Mouse (Mus musculus) urinary bladder, postnatal 4 days (tissue): ENCODE measurements around the gene Tmem56.

Source experiments
- DNase-seq, 2 experiments: peaks; one replicate each; pipeline ENCODE4 v3.0.0; 2021 to 2022; ENCODE audit warnings: low spot score in 2 of 2

Gene Tmem56

DNA sequence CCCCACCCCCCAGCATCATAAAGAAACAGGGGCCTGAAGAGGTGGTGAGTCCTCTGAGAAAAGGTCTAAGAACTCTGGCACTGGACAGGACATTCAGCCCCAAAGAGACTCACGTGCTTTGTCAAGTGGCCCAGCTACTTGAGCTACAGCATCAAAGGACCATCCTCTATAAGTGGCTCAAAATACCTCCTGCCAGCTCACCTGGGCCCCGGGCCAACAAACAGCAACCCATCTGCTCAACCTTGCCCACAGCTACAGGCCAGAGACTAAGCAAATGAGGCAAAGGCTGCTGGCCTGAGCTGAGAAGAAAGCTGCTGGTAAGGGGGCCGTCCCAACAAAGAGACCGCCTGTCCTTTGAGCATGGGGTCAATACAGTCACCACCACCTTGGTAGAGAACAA, 5.3 kb downstream of the Tmem56 start:
- DNase-seq = no peak

DNA sequence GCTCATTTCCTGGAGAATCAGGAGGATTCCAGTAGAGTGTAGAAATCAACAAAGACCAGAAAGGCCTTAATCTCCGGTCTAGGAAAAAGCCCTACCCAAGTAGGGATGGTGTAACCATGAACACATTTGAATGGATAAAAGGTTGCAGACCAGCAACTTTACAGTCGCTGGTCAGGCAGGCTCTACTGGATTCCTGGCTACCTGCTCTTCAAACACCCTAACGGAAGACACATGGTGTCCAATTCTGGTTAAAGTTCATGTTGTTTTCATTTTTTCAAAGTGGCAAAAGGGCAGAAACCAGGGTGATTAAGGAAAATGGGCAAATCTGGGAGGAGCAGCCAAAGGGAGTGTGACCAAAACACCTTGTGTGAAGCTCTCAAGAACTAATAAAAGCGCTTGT, 5.9 kb downstream of the Tmem56 start:
- no peak for DNase-seq

DNA sequence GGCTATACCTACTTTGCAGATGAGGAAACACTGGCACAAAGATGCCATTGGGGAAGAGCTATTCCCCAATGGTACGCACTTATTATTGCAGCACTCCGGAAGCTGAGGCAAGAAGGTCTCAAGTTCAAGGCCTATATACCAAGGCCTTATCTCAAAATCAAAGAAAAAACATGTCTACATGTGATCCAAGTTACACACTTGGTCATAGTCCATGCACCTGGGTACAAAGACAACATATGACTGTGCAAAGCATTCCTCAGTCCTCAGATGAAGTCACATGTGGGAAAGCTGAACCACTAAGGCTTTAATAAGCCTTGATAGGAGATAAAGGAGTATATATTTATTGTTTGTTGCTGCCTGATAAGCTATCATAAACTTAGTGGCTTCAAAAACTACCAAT, 8.9 kb downstream of the Tmem56 start:
- DNase-seq = no peak

DNA sequence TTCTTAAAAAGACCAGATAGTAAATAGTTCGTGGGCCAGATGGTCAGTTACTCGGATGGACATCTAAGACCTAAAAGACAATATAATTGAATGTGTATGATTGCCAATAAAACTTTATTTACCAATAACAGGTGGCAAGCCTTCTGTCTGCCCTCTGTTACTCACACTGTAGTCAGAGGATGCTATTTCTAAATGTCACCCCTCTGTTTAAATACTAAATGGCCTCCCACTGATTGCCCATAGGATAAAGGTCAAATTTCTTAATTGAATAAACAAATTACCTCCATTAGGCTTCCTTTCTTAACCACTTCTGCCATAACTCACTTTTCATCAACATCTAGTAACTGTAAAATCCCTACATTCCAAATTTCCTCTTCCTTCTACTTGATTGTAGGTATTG, 10.3 kb downstream of the Tmem56 start:
- no peak for DNase-seq

DNA sequence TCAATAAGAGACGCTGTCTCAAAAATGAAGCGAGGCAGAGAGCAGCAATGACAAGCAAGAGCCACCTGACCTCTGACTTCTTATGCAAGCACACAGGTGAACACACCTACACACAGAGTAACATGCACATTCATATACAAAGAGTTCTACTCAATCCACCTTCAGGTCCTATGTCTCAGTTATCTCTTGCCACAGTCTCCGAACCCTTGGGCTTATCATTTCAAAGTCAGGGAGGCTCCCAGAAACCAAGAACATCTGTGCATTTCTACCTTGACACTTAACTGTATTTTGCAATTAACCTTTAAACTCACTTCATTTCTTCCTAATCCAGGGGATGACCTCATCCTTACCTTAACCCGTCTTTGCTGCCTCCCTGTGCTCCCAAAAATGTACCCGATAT, 15.6 kb downstream of the Tmem56 start:
- no peak for DNase-seq

DNA sequence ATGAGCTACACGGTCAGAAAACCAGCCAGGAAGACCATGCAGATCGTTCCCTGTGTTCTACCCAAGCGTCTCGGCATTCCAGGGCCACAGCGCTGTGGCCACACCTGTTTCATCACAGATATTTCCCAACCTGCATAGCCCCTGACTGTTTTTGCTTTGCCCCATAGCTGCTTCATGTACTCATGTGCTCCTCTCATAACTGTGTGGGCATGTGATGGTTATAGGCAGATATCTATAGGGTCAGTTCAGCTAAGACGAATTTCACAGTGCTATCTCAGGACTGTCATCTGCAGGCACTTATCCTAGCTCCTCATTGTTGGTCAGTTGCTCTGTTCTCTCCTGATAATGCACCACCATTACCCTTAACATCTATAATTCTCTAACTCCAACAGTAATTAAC, 18.7 kb downstream of the Tmem56 start:
- DNase-seq = no peak

DNA sequence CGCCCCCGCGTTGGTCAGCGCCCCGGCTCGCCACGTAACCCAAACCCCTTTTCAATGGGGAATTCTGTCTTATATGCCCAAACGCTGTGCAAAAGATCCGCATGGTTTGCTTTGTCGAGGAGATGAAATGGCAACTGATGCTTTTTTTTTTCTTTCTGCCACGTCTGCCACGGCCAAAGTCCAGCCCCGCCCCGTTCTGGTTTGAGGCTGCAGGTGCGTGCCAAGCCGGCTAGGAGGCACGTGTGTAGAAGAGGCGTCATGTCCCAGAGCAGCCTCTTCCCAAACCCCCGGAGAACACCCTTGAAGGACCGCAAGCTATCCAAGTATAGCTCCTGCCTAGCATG, 19.7 kb downstream of the Tmem56 start:
- DNase-seq = no peak

DNA sequence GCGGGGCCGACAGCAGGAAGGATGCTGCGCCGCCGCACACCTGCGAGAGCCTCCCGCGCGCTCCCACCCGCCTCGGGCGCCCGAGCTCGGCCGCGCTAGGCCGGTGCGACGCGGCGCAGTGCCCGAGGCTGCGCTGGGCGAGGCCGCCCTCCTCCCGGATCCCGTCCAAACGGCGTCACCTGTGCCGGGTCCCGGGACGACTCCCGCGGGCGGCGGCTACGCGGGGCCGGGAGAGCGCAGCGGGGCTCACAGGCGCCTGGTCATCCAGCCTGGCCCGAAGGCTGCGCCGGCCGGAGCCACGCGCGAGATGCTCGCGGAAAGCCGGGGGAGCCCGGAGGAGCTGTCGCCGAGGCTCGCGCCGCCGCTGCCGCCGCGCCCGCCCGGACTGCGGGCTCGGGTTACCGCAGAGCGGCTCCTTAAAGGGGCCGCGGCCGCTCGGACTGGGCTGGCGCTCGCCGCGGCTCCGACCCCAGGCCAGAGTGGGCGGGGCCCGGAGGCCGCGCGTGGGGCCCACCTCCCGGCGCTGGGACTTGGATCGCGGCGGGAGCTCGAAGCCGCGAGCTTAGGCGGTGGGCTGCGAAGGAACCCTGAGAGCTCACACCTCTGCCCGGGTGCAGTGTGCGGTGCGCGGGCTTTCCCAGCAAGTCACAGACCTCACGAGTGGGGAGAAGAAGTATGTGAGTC, 20.2 kb downstream of the Tmem56 start:
- DNase-seq = peak in 1 of 2 experiments; percentile 54

DNA sequence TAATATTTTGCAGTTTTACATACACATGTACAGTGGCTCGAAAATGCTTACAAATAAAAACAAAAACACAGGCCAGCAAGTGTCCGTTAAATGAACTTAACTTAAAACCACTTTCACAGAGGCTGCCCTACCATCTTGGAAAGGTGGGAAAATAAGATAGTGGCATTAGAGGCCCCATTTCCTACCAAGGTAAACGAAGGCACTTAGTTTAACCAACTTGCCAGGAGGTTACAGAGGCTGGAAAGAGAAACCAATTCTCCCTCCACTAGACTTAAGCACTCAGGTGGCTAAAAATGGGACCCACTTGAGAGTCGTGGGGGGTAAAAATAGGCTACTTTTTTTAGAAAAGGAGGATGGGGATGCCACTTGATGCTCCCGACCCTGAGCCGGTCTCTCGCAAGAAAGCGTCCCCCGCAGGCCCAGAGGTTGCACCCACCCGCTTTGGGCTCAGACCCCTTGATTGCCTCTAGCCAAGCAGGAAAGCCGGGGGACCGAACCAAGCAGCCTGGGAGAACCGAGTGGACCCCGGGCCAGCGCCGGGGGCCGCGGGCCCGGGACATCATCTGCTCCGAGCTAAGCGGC, 20.9 kb downstream of the Tmem56 start:
- DNase-seq = no peak

DNA sequence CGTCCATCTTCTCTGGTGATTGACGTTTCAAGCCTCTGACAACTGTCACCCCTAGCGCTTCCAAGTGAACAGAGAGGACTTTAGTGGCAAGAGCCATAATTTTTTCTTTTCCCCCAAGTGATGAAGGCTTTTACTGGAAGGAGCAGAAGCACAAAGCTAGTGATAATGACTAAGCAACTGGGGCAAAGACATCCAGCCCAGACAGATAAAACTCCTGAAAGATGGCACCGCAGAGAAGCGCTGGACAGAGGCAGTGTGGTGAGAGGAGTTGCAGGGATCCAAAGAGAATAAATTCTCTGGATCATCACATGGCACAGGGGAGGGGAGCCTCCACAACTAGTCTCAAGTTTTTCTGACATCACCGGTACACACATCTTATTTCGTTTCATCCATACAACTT, 21.6 kb downstream of the Tmem56 start:
- DNase-seq = no peak

DNA sequence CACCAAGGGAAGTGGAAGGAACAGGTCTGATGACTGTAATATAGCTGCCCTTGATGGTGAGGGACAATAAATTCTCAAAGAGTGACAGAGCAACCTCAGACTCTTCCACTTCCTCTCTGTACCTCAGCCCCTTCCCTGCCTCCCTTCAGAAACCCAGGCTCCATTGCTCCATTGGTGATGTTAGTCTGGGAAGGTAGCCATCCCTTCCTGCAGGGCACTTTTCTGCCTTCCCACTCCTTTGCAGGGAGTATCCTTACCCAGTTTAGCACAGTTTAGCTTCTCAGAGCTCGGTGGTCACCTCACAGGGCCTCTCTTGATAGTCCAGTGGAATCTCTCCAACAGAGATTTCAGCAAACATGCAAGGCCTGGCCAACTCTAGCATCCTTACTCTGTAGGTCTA, 22.1 kb downstream of the Tmem56 start:
- DNase-seq = no peak

DNA sequence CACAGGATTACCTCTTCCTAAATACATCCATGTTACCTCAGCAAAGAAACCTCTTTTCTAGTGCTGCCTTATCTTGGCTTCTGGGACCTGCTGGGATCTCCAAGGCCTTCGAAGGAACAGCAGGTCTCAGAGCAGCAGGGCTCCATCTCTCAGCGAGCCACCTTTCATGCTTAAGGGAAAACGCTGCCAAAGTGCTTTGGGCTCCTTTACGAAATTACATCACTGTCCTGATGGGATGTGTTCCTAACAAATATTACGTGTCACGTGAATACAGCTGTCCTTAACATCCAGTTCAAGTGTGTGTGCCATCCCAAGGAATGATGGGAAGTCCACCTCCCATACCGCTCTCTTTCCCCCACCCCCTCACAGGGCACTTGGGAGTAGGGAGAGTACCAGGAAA, 22.9 kb downstream of the Tmem56 start:
- DNase-seq = no peak

DNA sequence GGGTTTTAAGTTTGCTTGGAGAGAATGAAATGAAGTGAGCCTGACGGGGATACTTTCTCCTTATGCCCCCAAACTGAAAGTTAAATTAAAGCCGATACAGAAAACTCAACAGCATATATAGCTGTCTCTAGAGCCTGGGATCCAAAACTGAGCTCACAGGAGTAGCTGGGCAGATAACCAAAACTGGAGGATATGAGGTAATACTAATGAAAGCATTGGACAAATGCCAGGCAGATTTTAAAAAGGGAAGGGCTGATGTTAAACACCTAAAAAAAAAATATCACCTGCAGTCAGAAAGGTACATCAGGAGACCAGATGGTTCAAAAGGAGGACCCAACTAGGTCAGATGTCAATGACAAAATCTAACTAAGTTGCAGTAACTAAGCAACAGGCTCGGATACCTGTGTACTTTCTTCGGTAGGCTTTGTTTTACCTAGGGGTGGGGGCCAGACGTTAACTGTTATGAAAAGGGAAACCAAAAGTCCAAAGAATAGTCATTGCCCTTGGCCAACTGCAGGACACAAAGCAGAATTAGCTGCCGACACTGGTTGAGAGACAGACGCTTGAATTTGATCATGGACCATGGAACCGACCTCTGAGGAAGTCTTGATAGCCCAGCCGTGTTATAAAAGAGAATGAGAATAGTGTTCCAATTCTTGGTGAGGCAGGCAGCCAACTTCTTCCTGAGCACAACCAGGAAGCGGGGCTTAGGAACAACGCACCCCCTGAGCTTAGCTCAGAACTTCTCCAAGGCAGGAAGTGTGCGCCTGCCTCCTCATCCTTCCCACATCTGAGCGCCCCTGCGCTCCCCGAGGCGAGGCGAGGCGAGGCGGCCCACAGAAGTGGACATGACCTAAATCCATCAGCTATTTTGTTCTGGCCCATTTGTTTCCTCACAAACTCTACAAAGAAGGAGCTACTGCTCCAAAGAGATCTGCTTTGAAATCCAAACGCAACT, 24.1 kb downstream of the Tmem56 start:
- no peak for DNase-seq

DNA sequence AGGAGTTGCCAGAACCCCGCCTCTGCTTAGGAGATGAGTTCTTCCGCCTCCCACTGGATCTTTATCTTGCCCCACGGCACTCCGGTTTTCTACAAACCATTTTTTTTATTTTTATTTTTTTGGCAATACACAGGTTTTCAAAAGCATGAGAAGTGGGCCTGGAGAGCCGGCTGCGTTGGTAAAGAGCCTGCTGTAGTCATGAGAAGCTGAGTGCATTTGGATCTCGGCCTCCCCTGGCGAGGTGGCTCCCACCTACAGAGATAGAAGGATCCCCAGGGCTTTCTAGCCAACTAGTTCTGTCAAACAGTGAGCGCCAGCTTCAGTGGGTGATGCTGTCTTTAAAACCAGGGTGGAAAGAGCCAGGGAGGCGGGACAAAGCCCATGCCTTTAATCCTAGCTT, 25.5 kb downstream of the Tmem56 start:
- DNase-seq = no peak

DNA sequence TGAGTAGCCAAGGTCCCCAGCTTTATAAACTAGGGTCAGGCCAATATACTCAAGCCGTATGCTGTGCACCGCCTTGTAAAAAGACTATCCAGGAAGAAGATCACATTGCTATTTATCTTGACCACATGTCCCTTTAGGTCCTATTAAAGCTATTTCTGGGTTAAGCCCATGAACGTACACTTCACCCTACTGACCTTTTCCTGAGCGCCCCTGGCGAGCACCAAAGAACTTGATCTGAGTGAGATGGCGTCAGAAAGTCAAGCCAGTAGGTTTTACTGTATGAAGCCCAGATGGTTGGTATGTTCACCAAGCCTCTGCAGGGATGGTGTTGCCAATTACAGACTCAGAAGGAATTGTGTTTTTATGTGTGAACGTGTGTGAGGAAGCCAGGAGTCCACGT, 26.8 kb downstream of the Tmem56 start:
- DNase-seq = no peak

DNA sequence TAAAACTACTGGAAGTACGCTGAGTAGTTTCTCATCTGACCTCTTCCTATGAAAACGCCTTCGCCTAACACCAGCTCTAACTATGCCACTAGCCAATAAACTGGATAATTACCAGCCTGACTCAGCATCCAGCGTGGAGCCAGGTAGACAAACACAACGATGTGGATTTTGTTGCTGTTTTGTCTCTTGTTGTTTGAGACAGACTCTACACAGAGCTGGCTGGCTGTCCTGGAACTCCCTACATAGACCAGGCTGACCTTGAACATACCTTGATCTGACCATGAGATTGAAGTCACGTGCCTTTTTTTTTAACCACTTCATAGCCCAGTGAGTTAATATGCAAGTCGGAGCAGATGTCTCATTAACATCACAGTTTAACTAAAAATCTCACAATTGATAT, 27.4 kb downstream of the Tmem56 start:
- no peak for DNase-seq

DNA sequence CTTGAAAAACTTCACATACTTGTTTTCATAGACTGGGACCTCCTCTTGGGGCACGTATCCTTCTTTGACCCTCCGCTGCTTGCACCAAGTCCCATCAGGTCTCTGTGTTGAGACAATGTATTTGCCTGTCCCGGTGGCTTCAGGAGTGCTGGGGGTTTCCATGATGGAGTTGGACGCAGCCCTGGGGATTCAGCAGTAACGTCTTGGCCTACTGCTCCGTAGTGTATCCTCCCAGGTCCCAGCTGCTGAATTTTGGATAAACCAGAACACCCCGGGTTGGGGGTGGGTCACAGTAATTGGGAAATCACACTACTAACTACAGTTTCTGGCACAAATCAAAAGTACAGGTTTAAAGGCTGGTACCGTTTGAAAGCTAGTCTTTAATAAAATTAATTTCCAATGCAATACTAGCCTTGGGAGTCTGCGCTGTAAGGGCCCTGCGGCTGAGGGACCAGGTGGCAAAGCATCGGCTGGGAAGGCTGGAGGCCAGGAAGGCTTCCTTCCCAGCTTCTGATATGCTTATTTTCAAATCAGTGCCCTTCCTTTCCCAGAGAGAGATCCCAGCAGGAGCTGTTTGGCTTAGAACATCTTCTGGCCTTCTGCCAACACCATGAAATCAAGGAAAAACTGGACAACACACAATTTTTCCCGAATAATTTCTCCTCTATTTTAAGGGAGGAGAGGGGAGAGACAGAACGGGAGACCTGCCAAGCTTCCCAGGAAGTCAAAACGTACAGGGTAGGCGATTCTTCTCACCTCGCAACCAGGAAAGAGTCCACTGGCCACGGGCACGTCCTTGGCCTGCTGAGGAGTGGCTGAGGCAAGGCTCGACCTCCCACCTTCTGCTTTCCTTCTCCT, 32.1 kb downstream of the Tmem56 start:
- DNase-seq = peak in 1 of 2 experiments; percentile 57

DNA sequence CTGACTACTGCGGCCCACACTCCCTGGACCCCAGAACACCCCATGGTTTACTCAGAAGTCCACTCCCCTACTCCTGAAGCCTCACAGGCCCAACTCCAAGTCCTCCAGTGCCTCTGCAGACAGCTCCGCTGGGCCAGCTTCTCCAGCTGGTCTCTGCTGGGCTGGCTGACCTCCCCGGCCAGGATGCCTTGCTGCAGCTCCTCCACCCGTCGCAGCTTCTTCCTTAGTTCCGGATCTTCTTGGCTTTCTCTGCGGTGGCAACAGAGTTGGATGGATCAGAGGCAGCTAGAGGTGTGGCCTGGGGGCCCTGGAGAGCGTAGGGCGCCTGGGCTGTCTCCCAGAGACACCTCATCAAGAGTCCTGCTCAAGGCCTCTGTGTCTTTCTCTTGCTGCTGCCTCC, 32.9 kb downstream of the Tmem56 start:
- DNase-seq = no peak

DNA sequence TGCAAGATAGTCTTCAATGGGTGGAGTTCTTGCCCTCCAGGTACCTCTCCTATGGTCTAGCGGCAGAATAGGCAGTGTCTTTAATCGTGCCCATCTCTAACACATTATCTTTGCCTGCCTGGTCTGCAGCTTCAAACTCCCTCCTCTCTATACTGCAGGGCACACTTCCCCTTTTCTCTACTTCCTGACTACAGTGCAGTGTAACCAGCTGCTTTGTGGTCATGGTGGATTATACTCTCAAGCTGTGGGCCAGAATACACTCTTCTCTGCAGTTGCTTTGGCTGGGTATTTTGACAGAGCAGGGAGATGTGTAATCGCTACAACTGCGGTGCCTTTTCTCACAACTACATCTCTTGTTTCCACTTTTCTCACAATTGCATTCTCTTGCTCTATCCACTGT, 40.0 kb downstream of the Tmem56 start:
- no peak for DNase-seq

DNA sequence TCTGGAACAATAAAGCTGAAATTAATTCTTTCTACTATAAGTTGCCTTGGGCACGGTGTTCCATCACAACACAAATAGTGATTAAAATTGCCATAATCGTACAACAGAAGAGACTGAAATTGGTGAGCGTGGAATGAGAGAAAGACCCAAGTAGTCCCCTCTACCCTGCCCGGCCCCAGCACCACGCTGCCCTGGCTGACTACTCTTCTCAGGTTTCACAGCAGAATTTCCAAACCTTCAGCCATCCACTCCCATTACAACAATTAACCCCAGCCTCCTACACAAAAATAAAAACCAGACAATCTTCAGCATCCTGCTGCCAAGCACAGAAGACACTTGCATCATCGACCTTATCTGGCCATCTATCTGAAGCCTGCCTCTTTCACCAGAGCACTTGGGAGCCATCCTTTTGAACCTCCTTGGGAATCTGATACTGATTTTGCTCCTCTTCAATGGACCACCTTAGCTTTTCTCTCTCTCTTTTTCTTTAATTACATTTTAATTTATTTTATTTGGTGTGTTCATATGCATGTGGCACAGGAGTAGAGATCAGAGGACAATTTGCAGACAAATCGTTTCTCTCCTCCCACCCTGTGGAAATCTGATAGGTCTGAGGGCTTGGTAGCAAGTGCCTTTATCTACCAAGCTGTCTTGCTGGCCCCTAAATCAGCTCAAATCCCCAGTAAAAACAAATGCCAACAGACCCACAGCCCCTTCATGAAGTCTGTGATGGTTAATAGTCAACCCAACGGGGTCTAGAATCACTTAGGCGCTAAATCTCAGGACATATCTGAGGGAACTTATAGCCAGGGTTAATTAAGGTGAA, 40.6 kb downstream of the Tmem56 start:
- peak in 1 of 2 experiments; percentile 49 for DNase-seq
